Mouse (Mus musculus): ENCODE results near the gene 1700013G24Rik. TPM values are rescaled to one million over a fixed set of nuclear protein-coding genes. Genes with fewer than 3 reads are reported as not detected.
"Not testable (repeated sequence)": the region's sequence is repeated elsewhere in the genome, so short reads cannot be mapped to it uniquely, and the experiment has no call there.

1700013G24Rik gene
- not detected in 2 replicates for polyA plus RNA-seq (2014; fragmentation: Nextera tagmentation; extraction: Ambion mirVana)

GRCm38 (mm10) chr4:137453234-137453767 is at the start of gene 1700013G24Rik:
Gene 1700013G24Rik, plus strand, starts transcription at chr4:137453284.
- Histone ChIP-seq H3K4me1 (ENCODE audit: control insufficient read depth, insufficient read depth, low read length) (no peaks in the 10 kb centered on the region), H3K4me3 (ENCODE audit: low read depth, low read length) (no peak within 1 kb of the TSS), H3K27ac (ENCODE audit: low read depth, low read length) (no peak within 1 kb of the TSS), H3K4me2 (ENCODE audit: low read depth) (no peak within 1 kb of the TSS), H3K9me3 (ENCODE audit: control insufficient read depth, low read length) (no peaks in the 10 kb centered on the region), H3K9ac (ENCODE audit: low read length) (no peak within 1 kb of the TSS), H3K36me3 (ENCODE audit: control insufficient read depth, insufficient read depth, low read length) (no peaks in the 10 kb centered on the region), H3K27me3 (ENCODE audit: control insufficient read depth, insufficient read depth, low read length) (no peaks in the 10 kb centered on the region)
- WGBS, result 84% methylated on average over 8 of the region's 8 CpGs
- DNase-seq (ENCODE audit: low spot score) (no peak), ATAC-seq (ENCODE audit: insufficient read depth, low FRiP score, low TSS enrichment) (no peak)

GRCm38 (mm10) chr4:137405571-137405970 is 47.5 kb upstream of the 1700013G24Rik start:
- no peaks in the 10 kb centered on the region for H3K36me3 ChIP-seq (ENCODE audit: control insufficient read depth, insufficient read depth, low read length)
- 93% methylated on average over 3 of the region's 3 CpGs for whole genome bisulfite sequencing
- H3K4me3 ChIP-seq (ENCODE audit: low read depth, low read length), result no peak overlapping the region
- H3K27me3 ChIP-seq (ENCODE audit: control insufficient read depth, insufficient read depth, low read length), result no peaks in the 10 kb centered on the region
- DNase-seq (ENCODE audit: low spot score) (no peak), ATAC-seq (ENCODE audit: insufficient read depth, low FRiP score, low TSS enrichment) (no peak)
- H3K9ac ChIP-seq (ENCODE audit: low read length), result no peak overlapping the region
- no peaks in the 10 kb centered on the region for H3K9me3 ChIP-seq (ENCODE audit: control insufficient read depth, low read length)
- H3K4me1 ChIP-seq (ENCODE audit: control insufficient read depth, insufficient read depth, low read length), result no peaks in the 10 kb centered on the region
- H3K4me2 ChIP-seq (ENCODE audit: low read depth), result no peak overlapping the region
- no peak overlapping the region for H3K27ac ChIP-seq (ENCODE audit: low read depth, low read length)

- Histone ChIP-seq H3K27ac (ENCODE audit: low read depth, low read length) (no peak within 1 kb of the TSS), H3K4me3 (ENCODE audit: low read depth, low read length) (no peak within 1 kb of the TSS), H3K4me2 (ENCODE audit: low read depth) (no peak within 1 kb of the TSS), H3K36me3 (ENCODE audit: control insufficient read depth, insufficient read depth, low read length) (no peaks in the 10 kb centered on the region), H3K4me1 (ENCODE audit: control insufficient read depth, insufficient read depth, low read length) (no peaks in the 10 kb centered on the region), H3K27me3 (ENCODE audit: control insufficient read depth, insufficient read depth, low read length) (no peaks in the 10 kb centered on the region), H3K9me3 (ENCODE audit: control insufficient read depth, low read length) (no peaks in the 10 kb centered on the region), H3K9ac (ENCODE audit: low read length) (no peak within 1 kb of the TSS)
- DNase-seq (ENCODE audit: low spot score) (no peak), ATAC-seq (ENCODE audit: insufficient read depth, low FRiP score, low TSS enrichment) (no peak)
- WGBS, result 90% methylated on average over 5 of the region's 5 CpGs
Measured at GRCm38 (mm10) chr4:137409691-137410090, 43.4 kb upstream of the 1700013G24Rik start, which contains the start of gene Cela3a. Gene Cela3a, minus strand, starts transcription at chr4:137409791.

GRCm38 (mm10) chr4:137412185-137412709 is 40.8 kb upstream of the 1700013G24Rik start:
- H3K27ac ChIP-seq (ENCODE audit: low read depth, low read length); H3K36me3 ChIP-seq (ENCODE audit: control insufficient read depth, insufficient read depth, low read length); DNase-seq (ENCODE audit: low spot score); H3K27me3 ChIP-seq (ENCODE audit: control insufficient read depth, insufficient read depth, low read length); H3K4me2 ChIP-seq (ENCODE audit: low read depth); H3K4me3 ChIP-seq (ENCODE audit: low read depth, low read length); H3K4me1 ChIP-seq (ENCODE audit: control insufficient read depth, insufficient read depth, low read length); H3K9me3 ChIP-seq (ENCODE audit: control insufficient read depth, low read length); H3K9ac ChIP-seq (ENCODE audit: low read length); ATAC-seq (ENCODE audit: insufficient read depth, low FRiP score, low TSS enrichment): not testable (repeated sequence)
- WGBS, result 82% methylated on average over 7 of the region's 7 CpGs

- 78% methylated on average over 1 of the region's 1 CpGs for WGBS
- Histone ChIP-seq H3K27me3 (ENCODE audit: control insufficient read depth, insufficient read depth, low read length) (no peaks in the 10 kb centered on the region), H3K4me3 (ENCODE audit: low read depth, low read length) (no peak overlapping the region), H3K4me1 (ENCODE audit: control insufficient read depth, insufficient read depth, low read length) (no peaks in the 10 kb centered on the region), H3K9me3 (ENCODE audit: control insufficient read depth, low read length) (no peaks in the 10 kb centered on the region), H3K9ac (ENCODE audit: low read length) (no peak overlapping the region), H3K27ac (ENCODE audit: low read depth, low read length) (no peak overlapping the region), H3K36me3 (ENCODE audit: control insufficient read depth, insufficient read depth, low read length) (no peaks in the 10 kb centered on the region), H3K4me2 (ENCODE audit: low read depth) (no peak overlapping the region)
- DNase-seq (ENCODE audit: low spot score), result no peak
- no peak for ATAC-seq (ENCODE audit: insufficient read depth, low FRiP score, low TSS enrichment)
Measured at GRCm38 (mm10) chr4:137414936-137415335, 38.1 kb upstream of the 1700013G24Rik start.

- Histone ChIP-seq H3K4me1 (ENCODE audit: control insufficient read depth, insufficient read depth, low read length) (no peaks in the 10 kb centered on the region), H3K27me3 (ENCODE audit: control insufficient read depth, insufficient read depth, low read length) (no peaks in the 10 kb centered on the region), H3K9me3 (ENCODE audit: control insufficient read depth, low read length) (no peaks in the 10 kb centered on the region), H3K27ac (ENCODE audit: low read depth, low read length) (no peak overlapping the region), H3K4me2 (ENCODE audit: low read depth) (no peak overlapping the region), H3K4me3 (ENCODE audit: low read depth, low read length) (no peak overlapping the region), H3K36me3 (ENCODE audit: control insufficient read depth, insufficient read depth, low read length) (no peaks in the 10 kb centered on the region), H3K9ac (ENCODE audit: low read length) (no peak overlapping the region)
- 81% methylated on average over 11 of the region's 11 CpGs for WGBS
- no peak for DNase-seq (ENCODE audit: low spot score)
- ATAC-seq (ENCODE audit: insufficient read depth, low FRiP score, low TSS enrichment), result no peak
Measured at GRCm38 (mm10) chr4:137417712-137418564, 35.1 kb upstream of the 1700013G24Rik start.

- H3K9me3 ChIP-seq (ENCODE audit: control insufficient read depth, low read length), result no peaks in the 10 kb centered on the region
- H3K4me3 ChIP-seq (ENCODE audit: low read depth, low read length), result no peak within 1 kb of the TSS
- no peak within 1 kb of the TSS for H3K4me2 ChIP-seq (ENCODE audit: low read depth)
- H3K27me3 ChIP-seq (ENCODE audit: control insufficient read depth, insufficient read depth, low read length), result no peaks in the 10 kb centered on the region
- no peak within 1 kb of the TSS for H3K9ac ChIP-seq (ENCODE audit: low read length)
- ATAC-seq (ENCODE audit: insufficient read depth, low FRiP score, low TSS enrichment) (no peak), DNase-seq (ENCODE audit: low spot score) (no peak)
- no peaks in the 10 kb centered on the region for H3K4me1 ChIP-seq (ENCODE audit: control insufficient read depth, insufficient read depth, low read length)
- no peak within 1 kb of the TSS for H3K27ac ChIP-seq (ENCODE audit: low read depth, low read length)
- WGBS, result 98% methylated on average over 4 of the region's 4 CpGs
- H3K36me3 ChIP-seq (ENCODE audit: control insufficient read depth, insufficient read depth, low read length), result no peaks in the 10 kb centered on the region
Measured at GRCm38 (mm10) chr4:137430502-137430901, 22.6 kb upstream of the 1700013G24Rik start, which contains the start of gene Cela3b. Gene Cela3b, minus strand, starts transcription at chr4:137430540.

- ATAC-seq (ENCODE audit: insufficient read depth, low FRiP score, low TSS enrichment); H3K36me3 ChIP-seq (ENCODE audit: control insufficient read depth, insufficient read depth, low read length); DNase-seq (ENCODE audit: low spot score); H3K9ac ChIP-seq (ENCODE audit: low read length); H3K27ac ChIP-seq (ENCODE audit: low read depth, low read length); H3K4me2 ChIP-seq (ENCODE audit: low read depth); H3K9me3 ChIP-seq (ENCODE audit: control insufficient read depth, low read length); H3K4me3 ChIP-seq (ENCODE audit: low read depth, low read length); H3K4me1 ChIP-seq (ENCODE audit: control insufficient read depth, insufficient read depth, low read length); H3K27me3 ChIP-seq (ENCODE audit: control insufficient read depth, insufficient read depth, low read length): not testable (repeated sequence)
- 81% methylated on average over 10 of the region's 10 CpGs for WGBS
Measured at GRCm38 (mm10) chr4:137432700-137433550, 20.2 kb upstream of the 1700013G24Rik start.

All from neural tube, embryonic 11.5 days (tissue).